Mouse (Mus musculus) limb, embryonic 15.5 days (tissue): ENCODE measurements around the gene Mpo. TPM values are rescaled to one million over a fixed set of nuclear protein-coding genes. Genes with fewer than 3 reads are reported as not detected.
A peak's percentile ranks its signal among the peaks of the same experiment; 100 is the strongest.

ENCODE experiments used
- ATAC-seq: fragments of 200-750 bp; cut with Nextera tagmentation; 2 replicates; pipeline ENCODE4 v1.8.0; 2017; ENCODE audit warnings: low read depth, moderate TSS enrichment; ENCODE audit not compliant: insufficient number of reproducible peaks, low FRiP score, low TSS enrichment
- H3K27ac ChIP-seq: fragments of 300-500 bp; sonication (generic); 2 replicates; pipeline ENCODE4 v1.5.1; 2015; ENCODE audit warnings: moderate library complexity, mild to moderate bottlenecking, inconsistent platforms
- H3K27me3 ChIP-seq: fragments of 300-500 bp; sonication (generic); 2 replicates; pipeline ENCODE4 v1.6.1; 2015; ENCODE audit warnings: inconsistent platforms
- H3K36me3 ChIP-seq: fragments of 300-500 bp; sonication (generic); 2 replicates; pipeline ENCODE4 v1.6.1; 2015; ENCODE audit warnings: inconsistent platforms
- H3K4me1 ChIP-seq: fragments of 300-500 bp; sonication (generic); 2 replicates; pipeline ENCODE4 v1.6.1; 2015; ENCODE audit warnings: inconsistent platforms
- H3K4me2 ChIP-seq: fragments of 300-500 bp; sonication (generic); 2 replicates; pipeline ENCODE4 v1.6.1; 2015; ENCODE audit warnings: mild to moderate bottlenecking, inconsistent platforms
- H3K4me3 ChIP-seq: fragments of 300-500 bp; sonication (generic); 2 replicates; pipeline ENCODE4 v1.5.1; 2015; ENCODE audit warnings: mild to moderate bottlenecking, inconsistent platforms
- H3K9ac ChIP-seq: fragments of 300-500 bp; sonication (generic); 2 replicates; pipeline ENCODE4 v1.6.1; 2015; ENCODE audit warnings: inconsistent platforms
- H3K9me3 ChIP-seq: fragments of 300-500 bp; sonication (generic); 2 replicates; pipeline ENCODE4 v1.6.1; 2016; ENCODE audit warnings: inconsistent platforms
- WGBS: fragments of 180-500 bp; shearing (Covaris S2); methylation state at CpG from one replicate; pipeline ENCODE4 v1.1.7; 2015; 5-methylcytosine and 5-hydroxymethylcytosine counted together
- polyA plus RNA-seq: library from polyadenylated mRNA; unstranded; fragments of >200 nt; fragmentation: Nextera tagmentation; extraction: Ambion mirVana; gene quantifications from 2 replicates; pipeline ENCODE4 v1.2.1, GENCODE M21; 2015

Gene Mpo
- polyA plus RNA-seq, result 1.1 and 1.5 TPM in 2 replicates

- 63% methylated on average over 3 of the region's 3 CpGs for WGBS
- ATAC-seq, result no peak
- H3K4me2 ChIP-seq, result no peak within 1 kb of the TSS
- H3K4me3 ChIP-seq, result no peak within 1 kb of the TSS
- H3K27me3 ChIP-seq, result 0 out of 2 replicates have a peak, but pooled peaks cover 3% of the 10 kb centered on the region
- H3K9ac ChIP-seq, result no peak within 1 kb of the TSS
- no peaks in the 10 kb centered on the region for H3K36me3 ChIP-seq
- no peaks in the 10 kb centered on the region for H3K4me1 ChIP-seq
- H3K27ac ChIP-seq, result no peak within 1 kb of the TSS
- H3K9me3 ChIP-seq, result no peaks in the 10 kb centered on the region
Observed at GRCm38 (mm10) chr11:87793460-87793859, at the start of gene Mpo. Gene Mpo (plus strand): TSS chr11:87793581.

DNA sequence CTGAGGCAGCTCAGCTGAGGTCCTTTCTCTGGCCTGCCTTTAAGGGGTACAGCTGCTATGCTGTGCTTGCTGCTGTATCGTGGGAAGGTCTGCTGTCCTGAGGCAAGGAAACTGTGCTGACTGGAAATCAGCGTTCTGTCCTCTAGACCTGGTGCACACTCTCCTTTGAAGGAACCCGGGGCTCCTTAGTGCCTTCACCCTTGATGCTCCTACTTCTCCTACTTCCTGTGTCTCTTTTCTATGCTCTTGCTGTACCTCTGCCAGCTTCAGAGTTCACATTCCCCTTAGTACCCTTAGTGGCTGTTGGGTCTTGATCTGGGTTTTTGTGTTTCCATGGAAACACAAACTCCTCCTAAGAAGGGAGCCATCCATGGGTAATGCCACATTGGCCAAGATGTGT, 49.7 kb upstream of the Mpo start:
- no peak overlapping the region for H3K4me2 ChIP-seq
- no peaks in the 10 kb centered on the region for H3K27me3 ChIP-seq
- WGBS, result 95% methylated on average over 3 of the region's 3 CpGs
- H3K9me3 ChIP-seq, result no peaks in the 10 kb centered on the region
- peaks cover 57% of the 10 kb centered on the region for H3K36me3 ChIP-seq
- peaks cover 2% of the 10 kb centered on the region; the same call in 1 of the 2 replicates for H3K4me1 ChIP-seq
- H3K27ac ChIP-seq, result no peak overlapping the region
- ATAC-seq, result no peak
- no peak overlapping the region for H3K4me3 ChIP-seq
- no peak overlapping the region for H3K9ac ChIP-seq

DNA sequence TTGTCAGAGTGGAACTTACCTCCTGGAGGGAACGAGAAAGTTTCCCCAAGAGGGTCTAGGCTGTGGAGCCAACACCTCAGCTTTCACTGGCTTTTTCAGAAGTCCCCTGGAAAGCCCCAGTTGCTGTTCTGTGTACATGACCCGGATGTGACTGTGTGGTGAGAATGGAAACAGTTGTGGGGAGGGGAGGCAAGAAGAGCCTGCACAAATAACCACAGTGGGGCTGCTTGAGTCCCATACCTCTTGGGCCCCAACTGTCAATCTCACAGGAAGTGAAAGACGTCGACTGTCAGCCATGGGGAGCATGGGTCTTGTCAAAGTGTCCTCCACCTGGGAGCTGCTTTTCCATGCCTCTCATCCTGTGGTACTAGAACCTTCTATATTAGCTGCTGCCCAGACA, 48.4 kb upstream of the Mpo start:
- ATAC-seq, result no peak
- Histone ChIP-seq H3K27me3 (0 out of 2 replicates have a peak, but pooled peaks cover 3% of the 10 kb centered on the region), H3K4me3 (no peak overlapping the region), H3K4me2 (no peak overlapping the region), H3K9ac (no peak overlapping the region), H3K9me3 (no peaks in the 10 kb centered on the region), H3K36me3 (peaks cover 50% of the 10 kb centered on the region), H3K4me1 (peaks cover 7% of the 10 kb centered on the region; the same call in 1 of the 2 replicates), H3K27ac (no peak overlapping the region)
- 79% methylated on average over 4 of the region's 4 CpGs for WGBS

DNA sequence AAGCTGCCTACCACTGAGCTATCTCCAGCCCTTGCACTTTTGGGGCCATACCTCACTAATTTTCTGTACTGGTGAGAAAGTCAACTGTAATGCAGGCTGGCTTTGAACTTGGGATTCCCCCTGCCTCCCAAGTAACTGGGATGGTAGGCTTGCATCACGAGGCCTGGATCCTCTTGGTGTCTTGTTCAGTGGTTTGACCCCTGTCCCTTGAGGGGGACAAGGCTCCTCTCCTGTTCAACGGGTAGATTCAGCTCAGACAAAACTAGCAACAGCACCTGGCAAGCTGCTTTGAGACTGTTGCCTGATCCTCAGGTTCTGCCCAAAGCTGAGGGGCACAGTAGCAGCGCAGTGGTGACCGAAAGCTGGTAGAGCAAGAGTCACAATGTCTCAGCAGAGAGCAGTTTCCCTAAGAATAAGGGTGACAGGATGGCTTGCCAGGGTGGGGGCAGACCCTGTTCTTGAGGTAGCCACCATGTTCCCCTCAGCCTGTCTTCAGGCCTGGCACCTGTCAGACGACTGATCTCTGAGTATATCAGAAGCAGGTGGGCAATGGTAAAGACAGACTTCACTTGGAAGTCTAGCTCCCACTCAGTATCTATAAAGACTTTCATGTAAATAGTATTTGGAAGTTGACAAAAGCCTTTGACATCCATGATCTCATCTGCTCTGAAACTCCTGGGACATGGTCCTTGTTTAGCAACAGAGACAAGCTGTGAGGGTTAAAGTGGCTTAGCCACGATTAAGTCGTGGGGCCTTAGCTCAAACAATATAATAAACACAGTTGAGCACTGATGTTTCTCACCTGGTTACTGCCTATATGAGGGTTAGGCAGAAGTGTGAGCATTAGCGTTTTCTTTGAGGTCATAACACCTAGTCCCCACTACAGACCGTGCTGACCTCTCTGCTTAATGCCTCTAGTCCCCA, 47.5 kb upstream of the Mpo start:
- Histone ChIP-seq H3K27me3 (0 out of 2 replicates have a peak, but pooled peaks cover 3% of the 10 kb centered on the region), H3K9ac (no peak overlapping the region), H3K27ac (no peak overlapping the region), H3K4me3 (no peak overlapping the region), H3K36me3 (peaks cover 41% of the 10 kb centered on the region), H3K4me2 (no peak overlapping the region), H3K9me3 (no peaks in the 10 kb centered on the region), H3K4me1 (peaks cover 7% of the 10 kb centered on the region; the same call in 1 of the 2 replicates)
- 82% methylated on average over 9 of the region's 9 CpGs for WGBS
- no peak for ATAC-seq

- H3K27ac ChIP-seq, result no peak overlapping the region
- H3K27me3 ChIP-seq, result 0 out of 2 replicates have a peak, but pooled peaks cover 3% of the 10 kb centered on the region
- H3K36me3 ChIP-seq, result peaks cover 28% of the 10 kb centered on the region
- no peak overlapping the region for H3K4me2 ChIP-seq
- 87% methylated on average over 5 of the region's 5 CpGs for WGBS
- no peak overlapping the region for H3K9ac ChIP-seq
- peaks cover 7% of the 10 kb centered on the region; the same call in 1 of the 2 replicates for H3K4me1 ChIP-seq
- H3K4me3 ChIP-seq, result no peak overlapping the region
- no peaks in the 10 kb centered on the region for H3K9me3 ChIP-seq
- ATAC-seq, result no peak
Observed at GRCm38 (mm10) chr11:87747312-87747711, 46.1 kb upstream of the Mpo start.

GRCm38 (mm10) chr11:87747716-87748115, 45.7 kb upstream of the Mpo start:
- Histone ChIP-seq H3K36me3 (peaks cover 25% of the 10 kb centered on the region), H3K4me1 (peaks cover 7% of the 10 kb centered on the region; the same call in 1 of the 2 replicates), H3K27ac (no peak overlapping the region), H3K9ac (no peak overlapping the region), H3K4me3 (no peak overlapping the region), H3K9me3 (no peaks in the 10 kb centered on the region), H3K4me2 (no peak overlapping the region), H3K27me3 (0 out of 2 replicates have a peak, but pooled peaks cover 3% of the 10 kb centered on the region)
- 91% methylated on average over 7 of the region's 7 CpGs for WGBS
- ATAC-seq, result no peak

GRCm38 (mm10) chr11:87748132-87749119, 45.0 kb upstream of the Mpo start:
- ATAC-seq, result no peak
- Histone ChIP-seq H3K9me3 (no peaks in the 10 kb centered on the region), H3K36me3 (peaks cover 22% of the 10 kb centered on the region), H3K27ac (no peak overlapping the region), H3K27me3 (0 out of 2 replicates have a peak, but pooled peaks cover 3% of the 10 kb centered on the region), H3K4me3 (no peak overlapping the region), H3K9ac (no peak overlapping the region), H3K4me1 (peaks cover 7% of the 10 kb centered on the region; the same call in 1 of the 2 replicates), H3K4me2 (0 out of 2 replicates have a peak overlapping the region, but pooled peaks have one; percentile 17)
- WGBS, result 29% methylated on average over 19 of the region's 19 CpGs

DNA sequence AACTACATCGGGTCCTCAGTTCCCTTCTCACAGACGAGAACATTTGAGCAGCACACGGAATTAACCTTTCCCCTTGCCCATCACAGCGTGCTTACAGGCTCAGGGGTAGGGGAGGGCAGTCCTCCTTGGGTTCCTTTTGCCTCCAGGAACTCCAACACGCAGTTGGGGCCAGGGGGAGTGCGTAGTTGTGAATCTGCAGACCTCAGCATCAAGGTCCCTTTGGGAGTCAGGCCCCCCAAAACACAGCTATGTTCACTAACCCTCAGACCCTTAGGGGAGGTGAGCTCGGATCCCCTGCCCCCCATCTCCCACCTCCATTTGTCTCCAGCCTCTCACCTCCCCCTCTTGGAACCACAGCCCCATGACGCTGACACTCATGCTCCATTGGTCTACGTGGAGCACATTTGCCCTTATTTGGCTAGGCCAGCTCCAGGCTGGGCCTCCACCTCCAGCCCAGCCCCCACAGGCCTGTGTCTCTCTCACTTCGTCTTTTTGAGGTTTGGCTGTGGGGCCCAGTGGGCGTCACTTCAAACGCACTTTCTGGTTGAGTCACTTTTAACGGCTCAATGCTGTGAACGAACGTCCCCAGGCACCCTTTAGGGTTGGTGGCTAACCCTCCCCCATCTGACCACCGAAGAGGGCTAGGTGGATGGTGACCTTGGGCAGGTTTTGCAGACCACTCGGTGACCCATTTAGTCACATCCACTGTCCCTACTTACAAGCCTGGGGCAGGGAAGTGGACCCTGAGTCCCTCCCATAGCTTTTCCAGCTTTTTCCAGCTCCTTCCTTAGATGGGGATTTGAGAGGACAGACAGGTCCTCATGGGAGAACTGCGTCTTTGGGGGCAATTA, 44.0 kb upstream of the Mpo start:
- Histone ChIP-seq H3K4me1 (peaks cover 7% of the 10 kb centered on the region; the same call in 1 of the 2 replicates), H3K36me3 (peaks cover 13% of the 10 kb centered on the region), H3K9me3 (no peaks in the 10 kb centered on the region), H3K4me3 (no peak overlapping the region), H3K27me3 (0 out of 2 replicates have a peak, but pooled peaks cover 3% of the 10 kb centered on the region), H3K4me2 (no peak overlapping the region), H3K27ac (no peak overlapping the region), H3K9ac (no peak overlapping the region)
- ATAC-seq, result no peak
- WGBS, result 36% methylated on average over 18 of the region's 18 CpGs

GRCm38 (mm10) chr11:87750043-87750421, 43.3 kb upstream of the Mpo start:
- H3K4me2 ChIP-seq, result no peak overlapping the region
- no peak overlapping the region for H3K27ac ChIP-seq
- 77% methylated on average over 11 of the region's 11 CpGs for WGBS
- peaks cover 7% of the 10 kb centered on the region; the same call in 1 of the 2 replicates for H3K4me1 ChIP-seq
- no peak overlapping the region for H3K4me3 ChIP-seq
- H3K9me3 ChIP-seq, result no peaks in the 10 kb centered on the region
- ATAC-seq, result no peak
- H3K9ac ChIP-seq, result no peak overlapping the region
- H3K27me3 ChIP-seq, result 0 out of 2 replicates have a peak, but pooled peaks cover 3% of the 10 kb centered on the region
- peaks cover 7% of the 10 kb centered on the region for H3K36me3 ChIP-seq

DNA sequence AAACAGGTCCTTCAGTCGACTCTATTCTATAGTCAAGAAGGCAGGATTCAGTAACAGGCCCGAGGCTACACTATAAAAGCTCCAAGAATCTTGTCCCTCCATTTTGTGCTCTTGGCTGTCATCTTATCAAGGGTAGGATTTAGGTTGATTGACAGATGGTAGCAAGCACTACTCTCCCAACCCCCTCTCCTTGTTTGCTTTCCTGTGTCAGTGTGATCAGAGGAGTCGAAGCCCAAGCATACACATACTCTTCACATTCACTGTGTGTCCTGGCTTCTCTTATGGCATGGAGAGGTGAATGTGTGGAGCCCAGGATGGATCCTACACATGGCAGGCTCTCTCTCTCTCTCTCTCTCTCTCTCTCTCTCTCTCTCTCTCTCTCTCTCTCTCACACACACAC, 42.9 kb upstream of the Mpo start:
- H3K9ac ChIP-seq, result no peak overlapping the region
- no peak overlapping the region for H3K4me3 ChIP-seq
- peaks cover 7% of the 10 kb centered on the region; the same call in 1 of the 2 replicates for H3K4me1 ChIP-seq
- no peaks in the 10 kb centered on the region for H3K9me3 ChIP-seq
- H3K36me3 ChIP-seq, result peaks cover 2% of the 10 kb centered on the region; the same call in 1 of the 2 replicates
- H3K27ac ChIP-seq, result no peak overlapping the region
- no peak overlapping the region for H3K4me2 ChIP-seq
- 80% methylated on average over 3 of the region's 3 CpGs for WGBS
- H3K27me3 ChIP-seq, result 0 out of 2 replicates have a peak, but pooled peaks cover 3% of the 10 kb centered on the region
- ATAC-seq, result no peak
